Mouse (Mus musculus): ENCODE results near the gene Il5. TPM values are rescaled to one million over a fixed set of nuclear protein-coding genes. Genes with fewer than 3 reads are reported as not detected.

Il5 gene
- polyA plus RNA-seq, 1 experiment from 2014 or later = not detected

Small RNAs within 50 kb of the gene (microRNA-seq; reads per million reads assigned to microRNA genes)
- gene Mir7671 = not detected

Other genes with a start within 250 kb of the Il5 start
- gene Gm9945, start 240.6 kb upstream of the Il5 start, polyA plus RNA-seq (2015; fragmentation: Nextera tagmentation; extraction: Ambion mirVana) = 0.28 TPM in 1 of 2 replicates, not detected in the other
- 0.55 and 0.71 TPM in 2 replicates for gene Sowaha, start 240.5 kb upstream of the Il5 start, polyA plus RNA-seq (2015; fragmentation: Nextera tagmentation; extraction: Ambion mirVana)
- 16.4 and 17.3 TPM in 2 replicates for gene Sept8, start 201.5 kb upstream of the Il5 start, polyA plus RNA-seq (2015; fragmentation: Nextera tagmentation; extraction: Ambion mirVana)
- gene Kif3a, start 153.4 kb upstream of the Il5 start, polyA plus RNA-seq (2015; fragmentation: Nextera tagmentation; extraction: Ambion mirVana) = 275 and 285 TPM in 2 replicates
- gene Il4, start 102.1 kb upstream of the Il5 start, polyA plus RNA-seq (2015; fragmentation: Nextera tagmentation; extraction: Ambion mirVana) = 3.9 and 4.6 TPM in 2 replicates
- gene Il13, start 86.1 kb upstream of the Il5 start, polyA plus RNA-seq (2015; fragmentation: Nextera tagmentation; extraction: Ambion mirVana) = not detected in 2 replicates
- 12.4 and 12.7 TPM in 2 replicates for gene Rad50, start 13.5 kb upstream of the Il5 start, polyA plus RNA-seq (2015; fragmentation: Nextera tagmentation; extraction: Ambion mirVana)
- gene Irf1, start 49.2 kb downstream of the Il5 start, polyA plus RNA-seq (2015; fragmentation: Nextera tagmentation; extraction: Ambion mirVana) = 2.5 and 2.9 TPM in 2 replicates
- gene Gm17334, start 52.4 kb downstream of the Il5 start, polyA plus RNA-seq (2015; fragmentation: Nextera tagmentation; extraction: Ambion mirVana) = not detected in 2 replicates
- gene Gm12216, start 138.5 kb downstream of the Il5 start, polyA plus RNA-seq (2015; fragmentation: Nextera tagmentation; extraction: Ambion mirVana) = 0.31 and 0.69 TPM in 2 replicates
- 8.1 and 10.8 TPM in 2 replicates for gene Slc22a5, start 170.9 kb downstream of the Il5 start, polyA plus RNA-seq (2015; fragmentation: Nextera tagmentation; extraction: Ambion mirVana)